Mouse (Mus musculus) v-Abl transformed pro-B cells (cell line): ENCODE results near the gene Trip6.
"Not testable (repeated sequence)": the region's sequence is repeated elsewhere in the genome, so short reads cannot be mapped to it uniquely, and the experiment has no call there.

Experiments used
- in situ Hi-C, 2 experiments: fragments of 400-800 bp; cut with MboI; formaldehyde crosslinking; loops; one replicate each; pipeline ENCODE4 v1.15.1; 2025; ENCODE audit not compliant: unreplicated experiment in 2 of 2

Gene Trip6

GRCm38 (mm10) chr5:137286655-137287031 lies 27.6 kb downstream of the Trip6 start:
- in situ Hi-C loops: loop anchor here (5.0 kb wide), 3 partner anchors 96 to 154 kb away; no protein-coding TSS in a partner anchor

GRCm38 (mm10) chr5:137285986-137286385 lies 28.2 kb downstream of the Trip6 start:
- in situ Hi-C loops: loop anchor here (5.0 kb wide), 3 partner anchors 96 to 154 kb away; no protein-coding TSS in a partner anchor

GRCm38 (mm10) chr5:137285045-137285444 lies 29.2 kb downstream of the Trip6 start:
- in situ Hi-C loops: loop anchor here (5.0 kb wide), 3 partner anchors 97 to 153 kb away; no protein-coding TSS in a partner anchor

GRCm38 (mm10) chr5:137284411-137284810 lies 29.8 kb downstream of the Trip6 start:
- in situ Hi-C loops: not testable (repeated sequence)

GRCm38 (mm10) chr5:137277360-137278342 lies 36.6 kb downstream of the Trip6 start:
- in situ Hi-C loops: no loop called here

- in situ Hi-C loops: no loop called here
These were observed 45.9 kb downstream of the Trip6 start for GRCm38 (mm10) chr5:137268131-137268910.

GRCm38 (mm10) chr5:137264787-137265186 lies 49.4 kb downstream of the Trip6 start:
- in situ Hi-C loops: no loop called here

- in situ Hi-C loops: no loop called here
These were observed 50.1 kb downstream of the Trip6 start for GRCm38 (mm10) chr5:137263897-137264720.
